Mouse (Mus musculus): Measurements from ENCODE around the gene Parva. TPM values are rescaled to one million over a fixed set of nuclear protein-coding genes. Genes with fewer than 3 reads are reported as not detected.

Parva gene
- polyA plus RNA-seq, 1 experiment: 269 TPM

- H3K27ac ChIP-seq (ENCODE audit: insufficient read depth, low read depth, low read length): no peak overlapping the region
- no peaks in the 10 kb centered on the region for H3K4me1 ChIP-seq (ENCODE audit: control insufficient read depth, insufficient read depth, low read length)
- H3K4me3 ChIP-seq (ENCODE audit: insufficient read depth, low read depth, low read length): no peak overlapping the region
- TF ChIP-seq CTCF (IDR thresholded peaks at IDR 0.05; ENCODE audit: insufficient read depth, low read depth, low read length) (no peak), POLR2A (IDR thresholded peaks at IDR 0.05; ENCODE audit: insufficient read depth, low read depth, low read length) (no peak)
- WGBS: 64% methylated on average over 6 of the region's 6 CpGs
Measured at GRCm38 (mm10) chr7:112582882-112583405, 155.6 kb downstream of the Parva start.

- WGBS: 86% methylated on average over 1 of the region's 1 CpGs
- TF ChIP-seq POLR2A (IDR thresholded peaks at IDR 0.05; ENCODE audit: insufficient read depth, low read depth, low read length) (no peak), CTCF (IDR thresholded peaks at IDR 0.05; ENCODE audit: insufficient read depth, low read depth, low read length) (no peak)
- H3K4me1 ChIP-seq (ENCODE audit: control insufficient read depth, insufficient read depth, low read length): no peaks in the 10 kb centered on the region; the same call in 1 of the 2 replicates
- H3K27ac ChIP-seq (ENCODE audit: insufficient read depth, low read depth, low read length): no peak overlapping the region
- H3K4me3 ChIP-seq (ENCODE audit: insufficient read depth, low read depth, low read length): no peak overlapping the region
Measured at GRCm38 (mm10) chr7:112587449-112587848, 160.1 kb downstream of the Parva start.

GRCm38 (mm10) chr7:112589530-112589929 lies 162.2 kb downstream of the Parva start:
- no peak overlapping the region for H3K4me3 ChIP-seq (ENCODE audit: insufficient read depth, low read depth, low read length)
- no peaks in the 10 kb centered on the region; the same call in 1 of the 2 replicates for H3K4me1 ChIP-seq (ENCODE audit: control insufficient read depth, insufficient read depth, low read length)
- no peak overlapping the region for H3K27ac ChIP-seq (ENCODE audit: insufficient read depth, low read depth, low read length)
- TF ChIP-seq CTCF (IDR thresholded peaks at IDR 0.05; ENCODE audit: insufficient read depth, low read depth, low read length): no peak
- TF ChIP-seq POLR2A (IDR thresholded peaks at IDR 0.05; ENCODE audit: insufficient read depth, low read depth, low read length): no peak
- 54% methylated on average over 6 of the region's 6 CpGs for WGBS

GRCm38 (mm10) chr7:112593586-112593985 lies 166.3 kb downstream of the Parva start:
- TF ChIP-seq POLR2A (IDR thresholded peaks at IDR 0.05; ENCODE audit: insufficient read depth, low read depth, low read length) (no peak), CTCF (IDR thresholded peaks at IDR 0.05; ENCODE audit: insufficient read depth, low read depth, low read length) (no peak)
- H3K4me3 ChIP-seq (ENCODE audit: insufficient read depth, low read depth, low read length): no peak overlapping the region
- no peak overlapping the region for H3K27ac ChIP-seq (ENCODE audit: insufficient read depth, low read depth, low read length)
- WGBS: 81% methylated on average over 5 of the region's 5 CpGs
- H3K4me1 ChIP-seq (ENCODE audit: control insufficient read depth, insufficient read depth, low read length): peaks cover 2% of the 10 kb centered on the region; the same call in 1 of the 2 replicates

GRCm38 (mm10) chr7:112595226-112595850 lies 168.0 kb downstream of the Parva start:
- no peak overlapping the region for H3K27ac ChIP-seq (ENCODE audit: insufficient read depth, low read depth, low read length)
- TF ChIP-seq CTCF (IDR thresholded peaks at IDR 0.05; ENCODE audit: insufficient read depth, low read depth, low read length) (no peak), POLR2A (IDR thresholded peaks at IDR 0.05; ENCODE audit: insufficient read depth, low read depth, low read length) (no peak)
- H3K4me1 ChIP-seq (ENCODE audit: control insufficient read depth, insufficient read depth, low read length): 0 out of 2 replicates have a peak, but pooled peaks cover 2% of the 10 kb centered on the region
- no peak overlapping the region for H3K4me3 ChIP-seq (ENCODE audit: insufficient read depth, low read depth, low read length)
- 79% methylated on average over 6 of the region's 6 CpGs for WGBS

GRCm38 (mm10) chr7:112599650-112600049 lies 172.3 kb downstream of the Parva start:
- Histone ChIP-seq H3K4me3 (ENCODE audit: insufficient read depth, low read depth, low read length) (no peak overlapping the region), H3K4me1 (ENCODE audit: control insufficient read depth, insufficient read depth, low read length) (0 out of 2 replicates have a peak, but pooled peaks cover 2% of the 10 kb centered on the region), H3K27ac (ENCODE audit: insufficient read depth, low read depth, low read length) (no peak overlapping the region)
- TF ChIP-seq POLR2A (IDR thresholded peaks at IDR 0.05; ENCODE audit: insufficient read depth, low read depth, low read length) (no peak), CTCF (IDR thresholded peaks at IDR 0.05; ENCODE audit: insufficient read depth, low read depth, low read length) (no peak)
- 58% methylated on average over 2 of the region's 2 CpGs for WGBS

- 85% methylated on average over 3 of the region's 3 CpGs for WGBS
- TF ChIP-seq CTCF (IDR thresholded peaks at IDR 0.05; ENCODE audit: insufficient read depth, low read depth, low read length) (no peak), POLR2A (IDR thresholded peaks at IDR 0.05; ENCODE audit: insufficient read depth, low read depth, low read length) (no peak)
- H3K27ac ChIP-seq (ENCODE audit: insufficient read depth, low read depth, low read length): no peak overlapping the region
- 0 out of 2 replicates have a peak, but pooled peaks cover 1% of the 10 kb centered on the region for H3K4me1 ChIP-seq (ENCODE audit: control insufficient read depth, insufficient read depth, low read length)
- H3K4me3 ChIP-seq (ENCODE audit: insufficient read depth, low read depth, low read length): no peak overlapping the region
Measured at GRCm38 (mm10) chr7:112600163-112600562, 172.9 kb downstream of the Parva start.

GRCm38 (mm10) chr7:112602966-112603365 lies 175.7 kb downstream of the Parva start:
- Histone ChIP-seq H3K27ac (ENCODE audit: insufficient read depth, low read depth, low read length) (no peak overlapping the region), H3K4me3 (ENCODE audit: insufficient read depth, low read depth, low read length) (no peak overlapping the region), H3K4me1 (ENCODE audit: control insufficient read depth, insufficient read depth, low read length) (no peaks in the 10 kb centered on the region)
- 86% methylated on average over 5 of the region's 5 CpGs for WGBS
- no peak for TF ChIP-seq POLR2A (IDR thresholded peaks at IDR 0.05; ENCODE audit: insufficient read depth, low read depth, low read length)

- no peak overlapping the region for H3K4me3 ChIP-seq (ENCODE audit: insufficient read depth, low read depth, low read length)
- WGBS: 52% methylated on average over 10 of the region's 10 CpGs
- no peak overlapping the region for H3K27ac ChIP-seq (ENCODE audit: insufficient read depth, low read depth, low read length)
- H3K4me1 ChIP-seq (ENCODE audit: control insufficient read depth, insufficient read depth, low read length): no peaks in the 10 kb centered on the region
- no peak for TF ChIP-seq CTCF (IDR thresholded peaks at IDR 0.05; ENCODE audit: insufficient read depth, low read depth, low read length)
- no peak for TF ChIP-seq POLR2A (IDR thresholded peaks at IDR 0.05; ENCODE audit: insufficient read depth, low read depth, low read length)
Measured at GRCm38 (mm10) chr7:112603496-112604170, 176.3 kb downstream of the Parva start.
